Mouse (Mus musculus) heart, embryonic 11.5 days (tissue): ENCODE data around the gene Ppard. TPM values are rescaled to one million over a fixed set of nuclear protein-coding genes. Genes with fewer than 3 reads are reported as not detected.
A peak's percentile ranks its signal among the peaks of the same experiment; 100 is the strongest.

Experiments
- ATAC-seq: fragments of 200-750 bp; cut with Nextera tagmentation; replicated peaks from 2 replicates; pipeline ENCODE4 v1.8.0; 2017; ENCODE audit warnings: moderate library complexity; ENCODE audit not compliant: insufficient number of reproducible peaks, low FRiP score, low TSS enrichment
- H3K27ac ChIP-seq: fragments of 300-500 bp; sonication (generic); 2 replicates; pipeline ENCODE4 v1.5.1; 2014; ENCODE audit warnings: mild to moderate bottlenecking, low read depth, low read length
- H3K27me3 ChIP-seq: fragments of 300-500 bp; sonication (generic); 2 replicates; pipeline ENCODE4 v1.6.1; 2014; ENCODE audit warnings: mild to moderate bottlenecking, low read length, mixed read lengths; ENCODE audit not compliant: control insufficient read depth, insufficient read depth
- H3K36me3 ChIP-seq: fragments of 300-500 bp; sonication (generic); 2 replicates; pipeline ENCODE4 v1.6.1; 2014; ENCODE audit warnings: mild to moderate bottlenecking, low read length, moderate library complexity, mixed read lengths; ENCODE audit not compliant: control insufficient read depth, insufficient read depth
- H3K4me1 ChIP-seq: fragments of 300-500 bp; sonication (generic); 2 replicates; pipeline ENCODE4 v1.6.1; 2014; ENCODE audit warnings: low read length; ENCODE audit not compliant: control insufficient read depth, insufficient read depth
- H3K4me2 ChIP-seq: fragments of 300-500 bp; sonication (generic); 2 replicates; pipeline ENCODE4 v1.6.1; 2014; ENCODE audit warnings: mild to moderate bottlenecking, moderate library complexity
- H3K4me3 ChIP-seq: fragments of 300-500 bp; sonication (generic); 2 replicates; pipeline ENCODE4 v1.5.1; 2014; ENCODE audit warnings: low read depth, low read length
- H3K9ac ChIP-seq: fragments of 300-500 bp; sonication (generic); 2 replicates; pipeline ENCODE4 v1.6.1; 2014; ENCODE audit warnings: mild to moderate bottlenecking, low read depth, low read length, moderate library complexity
- H3K9me3 ChIP-seq: fragments of 300-500 bp; sonication (generic); replicated peaks from 2 replicates; pipeline ENCODE4 v1.6.1; 2016; ENCODE audit warnings: low read length; ENCODE audit not compliant: control insufficient read depth
- WGBS: fragments of 180-500 bp; shearing (Covaris S2); extraction: QIAGEN DNeasy Blood & Tissue Kit; methylation state at CpG from one replicate; pipeline ENCODE4 v1.1.7; 2014; ENCODE audit not compliant: insufficient replicate concordance; 5-methylcytosine and 5-hydroxymethylcytosine counted together
- polyA plus RNA-seq: library from polyadenylated mRNA; unstranded; fragments of >200 nt; fragmentation: Nextera tagmentation; extraction: Ambion mirVana; gene quantifications from 2 replicates; pipeline ENCODE4 v1.2.1, GENCODE M21; 2014

Gene Ppard
- polyA plus RNA-seq, 1 experiment from 2014 or later, result 2.0 TPM

- no peaks in the 10 kb centered on the region; the same call in none of the 2 replicates for H3K36me3 ChIP-seq
- no peak overlapping the region for H3K27ac ChIP-seq
- no peak for ATAC-seq
- no peaks in the 10 kb centered on the region for H3K27me3 ChIP-seq
- peaks cover 22% of the 10 kb centered on the region for H3K4me1 ChIP-seq
- H3K9me3 ChIP-seq, result no peaks in the 10 kb centered on the region
- 66% methylated on average over 6 of the region's 6 CpGs for WGBS
- H3K4me2 ChIP-seq, result no peak overlapping the region
- no peak overlapping the region for H3K4me3 ChIP-seq
- H3K9ac ChIP-seq, result no peak overlapping the region
Measured at GRCm38 (mm10) chr17:28242296-28242695, 9.8 kb downstream of the Ppard start.

- Histone ChIP-seq H3K27me3 (no peaks in the 10 kb centered on the region), H3K36me3 (no peaks in the 10 kb centered on the region; the same call in none of the 2 replicates), H3K9ac (no peak overlapping the region), H3K27ac (peak overlapping the region; percentile 29; the same call in 1 of the 2 replicates), H3K4me2 (no peak overlapping the region), H3K9me3 (no peaks in the 10 kb centered on the region), H3K4me1 (peaks cover 31% of the 10 kb centered on the region), H3K4me3 (no peak overlapping the region)
- ATAC-seq, result no peak
- 69% methylated on average over 6 of the region's 6 CpGs for WGBS
Measured at GRCm38 (mm10) chr17:28244214-28244613, 11.7 kb downstream of the Ppard start.

GRCm38 (mm10) chr17:28244714-28245113, 12.2 kb downstream of the Ppard start:
- 48% methylated on average over 6 of the region's 6 CpGs for WGBS
- Histone ChIP-seq H3K9ac (0 out of 2 replicates have a peak overlapping the region, but pooled peaks have one; percentile 10), H3K27me3 (no peaks in the 10 kb centered on the region), H3K36me3 (no peaks in the 10 kb centered on the region; the same call in none of the 2 replicates), H3K4me1 (peaks cover 31% of the 10 kb centered on the region), H3K4me3 (no peak overlapping the region), H3K9me3 (no peaks in the 10 kb centered on the region), H3K4me2 (no peak overlapping the region), H3K27ac (peak overlapping the region; percentile 22; the same call in 1 of the 2 replicates)
- ATAC-seq, result no peak

GRCm38 (mm10) chr17:28246640-28247039, 14.1 kb downstream of the Ppard start:
- H3K9ac ChIP-seq, result no peak overlapping the region
- no peak for ATAC-seq
- no peaks in the 10 kb centered on the region; the same call in 1 of the 2 replicates for H3K36me3 ChIP-seq
- no peak overlapping the region for H3K27ac ChIP-seq
- 74% methylated on average over 11 of the region's 11 CpGs for WGBS
- no peaks in the 10 kb centered on the region for H3K9me3 ChIP-seq
- no peaks in the 10 kb centered on the region for H3K27me3 ChIP-seq
- H3K4me1 ChIP-seq, result peaks cover 31% of the 10 kb centered on the region
- no peak overlapping the region for H3K4me3 ChIP-seq
- H3K4me2 ChIP-seq, result no peak overlapping the region

GRCm38 (mm10) chr17:28247613-28248012, 15.1 kb downstream of the Ppard start:
- H3K36me3 ChIP-seq, result peaks cover 2% of the 10 kb centered on the region; the same call in 1 of the 2 replicates
- no peak for ATAC-seq
- no peak overlapping the region for H3K4me2 ChIP-seq
- H3K4me3 ChIP-seq, result no peak overlapping the region
- H3K27ac ChIP-seq, result no peak overlapping the region
- no peaks in the 10 kb centered on the region for H3K9me3 ChIP-seq
- peaks cover 24% of the 10 kb centered on the region for H3K4me1 ChIP-seq
- no peaks in the 10 kb centered on the region for H3K27me3 ChIP-seq
- H3K9ac ChIP-seq, result 0 out of 2 replicates have a peak overlapping the region, but pooled peaks have one; percentile 7
- WGBS, result 57% methylated on average over 6 of the region's 6 CpGs

- Histone ChIP-seq H3K27ac (no peak overlapping the region), H3K4me2 (no peak overlapping the region), H3K9ac (no peak overlapping the region), H3K36me3 (0 out of 2 replicates have a peak, but pooled peaks cover 2% of the 10 kb centered on the region), H3K4me3 (no peak overlapping the region), H3K9me3 (no peaks in the 10 kb centered on the region), H3K4me1 (peaks cover 23% of the 10 kb centered on the region), H3K27me3 (no peaks in the 10 kb centered on the region)
- WGBS, result 63% methylated on average over 12 of the region's 12 CpGs
- no peak for ATAC-seq
Measured at GRCm38 (mm10) chr17:28249062-28249461, 16.6 kb downstream of the Ppard start.

GRCm38 (mm10) chr17:28251579-28252280, 19.2 kb downstream of the Ppard start:
- ATAC-seq, result no peak
- WGBS, result 71% methylated on average over 12 of the region's 12 CpGs

GRCm38 (mm10) chr17:28252281-28252648, 19.8 kb downstream of the Ppard start:
- H3K36me3 ChIP-seq, result 0 out of 2 replicates have a peak, but pooled peaks cover 2% of the 10 kb centered on the region
- WGBS, result 82% methylated on average over 5 of the region's 5 CpGs
- no peak for ATAC-seq
- no peak overlapping the region for H3K4me3 ChIP-seq
- H3K4me2 ChIP-seq, result no peak overlapping the region
- peaks cover 24% of the 10 kb centered on the region for H3K4me1 ChIP-seq
- no peaks in the 10 kb centered on the region for H3K9me3 ChIP-seq
- H3K27me3 ChIP-seq, result no peaks in the 10 kb centered on the region
- H3K9ac ChIP-seq, result no peak overlapping the region
- no peak overlapping the region for H3K27ac ChIP-seq

More at GRCm38 (mm10) chr17:28251579-28252280, 19.2 kb downstream of the Ppard start:
- Histone ChIP-seq H3K9me3 (no peaks in the 10 kb centered on the region), H3K4me1 (peaks cover 24% of the 10 kb centered on the region), H3K9ac (no peak overlapping the region), H3K27ac (no peak overlapping the region), H3K27me3 (no peaks in the 10 kb centered on the region), H3K4me2 (no peak overlapping the region), H3K4me3 (no peak overlapping the region), H3K36me3 (0 out of 2 replicates have a peak, but pooled peaks cover 2% of the 10 kb centered on the region)
